Mouse (Mus musculus) heart, adult 11 months (tissue): ENCODE measurements around the gene Ajm1.
"Not testable (repeated sequence)": the region's sequence is repeated elsewhere in the genome, so short reads cannot be mapped to it uniquely, and the experiment has no call there.

Experiments used
- DNase-seq: peaks from one replicate; pipeline ENCODE4 v3.0.0; 2022

The Ajm1 gene

DNA sequence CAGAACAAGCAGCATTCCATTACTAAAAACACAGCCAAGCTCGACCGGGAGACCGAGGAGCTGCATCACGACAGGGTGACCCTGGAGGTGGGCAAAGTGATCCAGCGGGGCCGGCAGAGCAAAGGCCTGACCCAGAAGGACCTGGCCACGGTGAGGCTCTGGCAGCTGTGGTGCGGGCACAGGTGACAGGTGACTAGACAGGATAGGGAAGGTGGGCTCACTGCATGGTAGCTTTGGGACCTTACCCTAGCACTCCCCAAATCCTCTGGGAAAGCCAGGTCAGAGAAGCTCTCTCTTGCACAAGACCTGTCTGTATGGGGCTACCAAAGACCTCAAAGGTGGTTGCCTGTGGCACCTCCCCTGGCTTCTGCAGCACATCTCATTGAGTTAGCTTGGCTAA lies 21.0 kb downstream of the Ajm1 start:
- DNase-seq: peak; percentile 91

DNA sequence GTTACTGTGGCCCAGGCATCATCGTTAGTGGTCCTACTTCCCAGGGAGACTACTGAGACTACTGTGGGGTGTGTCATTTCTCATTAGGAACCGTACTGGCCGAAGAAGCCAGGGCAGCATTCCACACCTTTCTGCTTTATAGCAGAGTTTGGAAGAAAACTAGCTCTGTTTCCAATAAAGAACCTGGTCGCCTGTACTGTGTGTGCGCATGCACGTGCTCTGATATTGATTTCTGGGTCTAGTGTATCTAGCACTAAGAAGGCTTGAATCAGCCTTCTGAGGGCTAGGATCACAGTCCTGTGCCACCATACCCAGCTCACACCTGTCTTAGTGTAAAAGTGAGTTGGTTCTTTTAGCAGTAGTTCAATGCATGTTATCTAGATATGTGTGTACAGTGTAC lies 22.8 kb downstream of the Ajm1 start:
- peak; percentile 81 for DNase-seq

- DNase-seq: no peak
Measured at GRCm38 (mm10) chr2:25557964-25558360, 23.6 kb downstream of the Ajm1 start.

DNA sequence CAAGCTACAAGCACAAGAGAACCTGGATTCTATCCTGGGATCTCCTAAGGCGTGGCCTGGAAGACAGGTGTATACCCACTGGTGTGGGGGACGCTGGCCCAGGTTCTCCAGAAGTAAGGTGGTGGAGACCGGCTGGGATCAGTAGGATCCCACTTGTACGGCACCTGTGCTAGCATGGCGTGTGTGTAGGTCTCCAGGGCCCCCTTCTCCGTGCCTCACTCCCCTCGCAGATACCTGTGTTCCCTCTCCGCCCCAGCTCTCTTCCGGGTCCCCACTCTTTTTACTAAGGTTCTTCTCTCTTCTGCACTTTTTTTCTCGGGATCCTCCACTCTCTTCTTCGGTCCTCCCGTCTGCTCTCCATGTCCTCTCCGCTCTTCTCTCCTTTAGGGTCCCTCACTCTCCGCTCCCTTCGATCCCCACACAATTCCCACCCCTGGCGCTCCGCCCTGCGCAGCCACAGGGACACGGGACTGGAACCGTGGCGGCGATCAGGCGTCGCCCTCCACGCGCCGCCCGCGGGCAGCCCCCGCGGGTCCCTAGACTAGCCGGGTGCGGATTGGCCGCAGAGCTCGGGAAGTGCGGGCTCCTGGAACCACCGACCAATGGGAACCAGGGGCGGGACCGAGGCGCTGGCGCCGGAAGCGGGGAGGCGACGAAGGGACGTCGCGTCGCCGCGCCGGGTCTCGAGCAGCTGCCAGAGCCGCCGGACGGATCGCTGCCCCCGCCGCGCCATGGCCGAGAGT lies 24.2 kb downstream of the Ajm1 start, which contains the start of gene Edf1:
Edf1 (plus strand) TSS at position 627 of the 743 bp plus-strand sequence.
- DNase-seq: peak; percentile 100

- DNase-seq: no peak
Measured at GRCm38 (mm10) chr2:25556296-25556695, 25.3 kb downstream of the Ajm1 start.

GRCm38 (mm10) chr2:25555479-25555878 lies 26.1 kb downstream of the Ajm1 start:
- DNase-seq: not testable (repeated sequence)

GRCm38 (mm10) chr2:25553171-25553786 lies 28.3 kb downstream of the Ajm1 start:
- not testable (repeated sequence) for DNase-seq

DNA sequence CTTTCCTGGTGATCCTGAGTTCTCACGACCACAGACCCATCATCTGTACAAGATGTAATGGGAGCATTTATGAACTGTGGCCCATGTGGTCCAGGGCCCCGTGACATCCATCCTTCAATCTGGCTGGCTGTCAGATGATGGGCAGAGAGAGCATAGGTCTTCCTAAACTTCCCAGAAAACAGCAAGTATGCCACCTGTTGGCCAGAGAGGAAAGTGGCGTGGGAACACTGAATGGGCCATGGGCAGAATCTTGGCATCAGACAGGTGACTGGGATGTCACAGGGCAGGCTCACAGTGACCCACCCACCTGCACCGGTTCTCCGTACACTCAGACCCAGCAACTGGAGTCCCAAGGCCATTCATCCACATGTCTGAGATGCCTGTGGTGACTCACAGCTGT lies 30.4 kb downstream of the Ajm1 start:
- DNase-seq: peak; percentile 95

DNA sequence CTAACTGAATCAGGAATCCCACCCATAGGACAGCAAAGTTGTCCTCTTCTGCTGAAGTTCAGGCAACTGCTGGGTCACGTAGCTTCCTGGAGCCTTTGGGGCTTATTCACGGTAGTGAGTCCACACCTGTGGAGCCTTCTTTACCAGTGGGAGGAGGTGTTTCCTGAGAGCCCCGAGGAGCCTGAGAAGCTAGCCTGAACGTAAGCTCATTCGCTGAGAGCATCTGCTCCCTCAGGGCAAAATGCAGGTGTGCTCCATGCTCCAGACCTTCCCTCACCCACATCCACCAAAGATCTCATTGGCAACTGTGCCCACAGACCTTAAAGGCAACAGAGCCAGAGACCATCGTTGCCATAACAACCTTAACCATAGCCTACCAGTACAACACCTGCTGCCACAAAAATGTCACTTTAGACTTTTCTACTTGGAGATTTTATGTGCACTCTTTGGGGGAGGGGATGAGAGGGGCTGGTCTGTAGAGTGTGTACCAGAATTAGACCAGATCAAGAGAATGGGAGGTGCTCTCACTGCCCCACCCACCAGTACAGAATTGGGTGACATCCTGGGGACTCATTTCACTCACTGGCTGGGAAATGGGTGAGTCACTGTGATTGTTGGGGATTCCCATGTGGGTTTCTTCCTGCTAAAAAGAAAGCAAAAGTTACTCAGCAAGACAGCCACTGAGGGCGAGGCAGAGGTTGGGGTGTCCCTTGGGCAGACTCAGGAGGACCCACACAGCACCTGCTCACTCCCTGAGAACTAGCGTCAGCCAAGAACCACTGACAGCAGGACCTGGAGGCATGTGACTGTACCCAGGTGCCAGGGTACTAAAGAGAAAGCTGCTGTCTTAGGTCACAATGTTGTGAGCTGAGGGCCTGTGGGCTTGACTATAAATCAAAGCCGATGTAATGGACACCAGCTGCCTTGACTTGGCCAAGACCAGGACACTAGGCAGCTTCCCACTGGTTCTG lies 32.3 kb downstream of the Ajm1 start:
- peak; percentile 96 for DNase-seq

DNA sequence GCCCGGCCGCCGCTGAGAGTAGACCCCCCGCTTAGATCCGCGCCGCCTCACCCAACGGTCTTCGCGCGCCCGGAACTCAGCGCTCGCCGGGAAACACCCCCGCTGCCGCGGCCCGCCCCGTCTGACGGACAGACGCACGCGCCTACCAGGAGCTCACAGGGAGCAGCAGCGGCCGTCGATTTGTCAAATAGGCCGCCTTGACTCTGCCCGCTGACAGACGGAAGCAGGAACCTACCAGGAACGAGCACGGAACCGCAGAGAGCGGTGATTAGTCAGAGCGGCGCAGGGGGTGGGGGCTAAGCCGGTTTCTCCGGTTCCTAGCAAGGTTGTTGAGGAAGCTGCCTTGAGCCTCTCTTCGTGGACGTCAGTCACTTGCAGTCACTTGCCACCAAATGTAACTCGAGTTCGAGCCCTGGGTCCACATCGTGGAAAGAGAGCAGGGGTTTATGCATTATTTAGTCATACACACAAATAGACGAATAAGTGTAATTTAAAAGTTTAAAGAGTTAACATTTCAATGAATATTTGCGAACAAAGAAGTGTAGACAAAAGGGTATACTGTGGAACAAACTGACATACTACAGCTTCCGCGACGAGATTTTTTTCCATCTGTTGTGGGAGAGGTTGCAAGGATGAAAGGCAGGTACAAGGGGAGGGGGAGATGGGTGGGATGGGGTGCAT lies 34.6 kb downstream of the Ajm1 start, which contains the start of gene Traf2:
Traf2 (minus strand) TSS at position 130 of the 681 bp plus-strand sequence.
- DNase-seq: peak; percentile 100

GRCm38 (mm10) chr2:25545996-25546810 lies 35.4 kb downstream of the Ajm1 start:
- peak; percentile 90 for DNase-seq

DNA sequence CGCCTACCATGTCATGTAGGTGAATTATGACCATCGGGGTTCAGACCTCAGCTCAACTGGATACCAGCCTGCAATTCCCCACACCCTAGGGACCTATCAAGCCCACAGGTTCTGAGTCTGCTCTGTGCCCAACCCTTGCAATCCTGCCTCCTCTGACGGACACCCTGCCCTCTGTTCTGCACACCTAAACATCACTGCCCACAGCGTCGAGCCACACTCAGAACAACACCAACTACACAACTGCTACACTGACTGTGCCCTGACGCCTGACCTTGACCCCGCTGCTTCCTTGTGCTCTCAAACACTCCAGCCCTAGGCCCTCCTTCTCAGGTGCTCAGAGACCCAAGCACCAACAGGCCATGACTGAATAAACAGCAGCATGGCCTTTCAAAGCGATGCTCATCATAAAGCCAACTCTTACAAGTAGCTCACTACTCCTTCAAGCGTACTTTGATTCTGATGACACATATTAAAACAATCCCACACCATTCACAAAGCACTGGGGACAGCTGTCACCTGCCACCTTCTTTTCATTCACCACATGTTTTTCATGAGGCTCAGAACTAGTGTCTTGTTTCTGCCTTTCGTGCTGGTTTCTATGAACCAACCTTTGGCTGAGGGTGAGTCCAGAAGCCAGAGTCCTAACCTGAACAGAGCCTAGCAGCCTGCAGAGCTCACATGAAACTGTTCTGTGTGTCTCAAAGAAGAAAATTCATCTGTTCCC lies 39.8 kb downstream of the Ajm1 start:
- no peak for DNase-seq

DNA sequence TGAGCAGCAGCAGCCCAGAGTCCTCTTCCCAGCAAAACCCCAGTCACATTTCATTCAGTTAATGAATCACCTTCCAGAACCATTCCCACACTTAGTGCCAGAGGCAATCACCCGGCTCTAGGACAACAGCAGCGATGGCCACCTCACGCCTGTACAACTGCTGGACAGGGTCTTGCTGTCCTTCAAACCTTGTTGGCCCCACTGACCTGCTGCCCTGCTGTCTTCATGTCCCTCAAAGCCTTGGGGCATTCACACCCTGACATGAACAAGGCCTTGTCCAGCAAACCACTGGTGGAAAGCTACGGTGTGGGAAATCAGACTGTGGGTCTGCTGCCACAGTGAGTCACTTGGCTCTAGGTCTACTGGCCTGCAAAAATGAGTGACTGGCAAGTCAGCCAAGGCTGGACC lies 41.0 kb downstream of the Ajm1 start:
- peak; percentile 95 for DNase-seq

DNA sequence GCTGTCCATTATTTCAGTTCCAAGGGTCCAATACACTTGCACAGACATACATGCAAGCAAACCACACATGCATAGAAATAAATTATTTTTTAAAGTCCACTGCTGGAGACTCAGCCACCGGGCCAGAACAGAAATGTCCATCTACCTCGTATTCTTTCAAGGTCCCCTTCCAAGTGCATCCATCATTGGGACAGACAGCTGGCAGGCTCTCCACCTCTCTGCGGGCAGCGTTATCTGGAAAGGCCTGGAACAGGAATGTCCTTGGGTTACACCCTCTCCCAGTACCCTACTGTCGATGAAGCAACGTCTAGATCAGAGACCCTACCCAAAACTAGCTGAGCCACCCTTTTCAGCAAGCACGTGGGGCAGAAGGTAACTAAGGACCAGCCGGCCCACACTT lies 45.0 kb downstream of the Ajm1 start:
- no peak for DNase-seq

- no peak for DNase-seq
Measured at GRCm38 (mm10) chr2:25534866-25535182, 46.7 kb downstream of the Ajm1 start.

DNA sequence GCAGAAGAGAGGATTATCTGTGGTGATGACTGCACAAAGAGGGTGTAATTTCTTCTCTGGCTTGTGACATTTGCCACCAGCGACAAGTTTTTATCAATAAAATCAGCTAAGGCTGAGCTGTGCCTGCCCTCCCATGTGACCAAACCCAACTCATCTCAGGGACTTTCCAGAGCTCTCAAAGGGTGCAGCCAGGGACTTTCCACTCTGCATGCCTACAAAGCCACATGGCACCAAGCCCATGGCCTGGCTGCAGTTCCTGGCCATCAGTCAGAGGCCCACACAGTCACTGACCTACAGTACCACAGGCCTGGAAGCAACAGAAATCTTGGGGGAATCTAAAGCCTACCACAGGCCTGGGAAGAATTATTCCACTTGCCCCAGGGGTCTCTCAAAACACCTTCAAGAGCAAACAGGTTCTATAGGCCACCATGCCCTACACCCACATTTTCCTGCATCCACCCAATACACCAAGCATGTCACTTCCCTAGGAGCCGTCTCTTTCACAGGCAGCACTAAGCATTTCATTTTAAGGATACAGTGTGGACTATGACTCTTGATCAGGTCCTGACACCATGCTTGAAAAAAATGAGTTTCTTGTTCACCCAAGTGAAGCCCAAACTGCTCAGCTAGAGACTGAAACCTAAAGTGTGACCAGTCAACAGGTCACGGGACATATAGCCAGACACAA lies 47.2 kb downstream of the Ajm1 start:
- DNase-seq: peak; percentile 99

DNA sequence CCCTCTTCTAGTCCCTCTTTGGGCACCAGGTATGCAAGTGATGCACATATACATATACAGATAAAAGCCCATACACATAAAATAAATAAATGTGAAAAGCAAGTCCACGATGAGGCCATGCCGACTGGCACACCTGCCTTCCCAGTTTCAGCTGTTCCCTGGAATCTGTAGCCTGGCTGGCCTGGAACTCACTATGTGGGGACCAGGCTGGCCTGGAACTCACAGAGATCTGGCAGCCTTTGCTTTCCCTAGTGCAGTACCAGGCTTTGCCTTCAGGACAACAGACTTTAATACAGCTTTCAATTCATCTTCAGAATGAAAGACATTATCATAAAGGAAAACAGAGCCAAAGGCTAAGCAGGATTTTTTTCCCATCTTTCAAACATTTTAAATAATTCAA lies 47.9 kb downstream of the Ajm1 start:
- no peak for DNase-seq

DNA sequence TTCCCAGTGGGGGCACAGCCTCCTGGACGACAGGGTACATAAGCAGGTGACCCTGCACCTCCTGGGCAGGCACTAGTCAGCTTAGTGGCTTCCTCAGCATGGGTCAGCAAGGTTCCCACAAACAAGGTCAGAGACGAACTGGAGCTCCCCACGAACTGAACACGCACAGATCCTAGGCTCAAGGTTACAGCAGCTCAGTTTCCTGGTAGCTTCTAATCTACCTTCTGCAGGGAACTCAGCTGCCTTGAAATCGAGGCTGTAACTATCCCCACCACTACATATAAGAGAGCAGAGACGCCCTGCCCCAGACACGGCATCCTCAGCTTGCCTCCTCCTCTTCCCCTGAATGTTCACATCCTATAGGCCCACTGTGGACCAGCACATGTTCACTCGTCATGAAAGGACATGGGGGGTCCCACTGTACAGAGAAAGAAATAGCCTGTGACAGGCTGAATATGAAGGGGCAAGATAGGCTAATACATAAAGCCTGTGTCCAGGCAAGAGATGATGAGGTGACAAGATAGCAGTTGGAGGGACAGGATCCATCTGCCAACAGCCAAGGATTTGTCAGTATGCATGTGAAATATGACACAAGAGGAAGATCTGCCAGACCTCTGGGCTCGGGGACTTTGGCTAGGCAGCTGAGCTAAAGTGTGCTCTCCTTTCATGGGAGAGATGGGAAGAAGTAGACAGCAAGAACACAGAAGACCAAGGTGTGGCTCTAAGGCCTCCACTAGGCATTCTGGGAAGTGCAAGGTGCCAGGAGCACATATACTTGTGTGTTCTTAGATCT lies 54.9 kb downstream of the Ajm1 start:
- no peak for DNase-seq
